Comparison of ENCODE assay signal across 22 mouse cellular contexts in the genomic region with DNA sequence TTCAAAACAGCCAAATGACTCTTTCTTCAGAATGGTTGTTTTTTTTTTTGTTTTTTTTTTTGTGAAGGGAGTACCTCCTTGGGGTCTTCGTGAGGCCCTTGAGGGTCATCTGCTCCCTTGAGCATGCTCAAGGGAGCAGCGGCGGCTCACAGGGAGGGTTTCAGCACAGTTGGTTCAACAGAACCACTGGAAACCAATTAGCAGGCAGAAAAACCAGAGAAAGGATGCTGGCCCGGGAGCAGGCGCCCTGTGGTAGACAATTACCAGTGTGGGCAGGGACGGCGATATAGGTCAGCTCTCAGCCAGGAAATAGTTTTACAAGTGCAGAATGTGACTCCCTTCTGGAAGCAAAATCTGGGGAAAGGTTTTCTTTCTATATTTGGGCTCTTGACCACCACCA. TPM values are rescaled to one million over a fixed set of nuclear protein-coding genes. Genes with fewer than 3 reads are reported as not detected.
"Had no signal": no experiment of that assay in that cellular context is flagged by ENCODE, and none has a peak within 500 bp of the region (broad histone marks: within the 10 kb centered on the region; RNA-seq: fewer than 3 reads in every experiment).

No protein-coding gene starts in this region.

- DNase-seq: liver, embryonic 13.5 days; liver, postnatal 0 days; lung, adult 2 months; lung, postnatal 14 days; lung, postnatal 36 days; midbrain, embryonic 14.5 days; thymus, adult 18-20 months; thymus, postnatal 14 days; thymus, postnatal 4 days had no signal

- H3K4me3 ChIP-seq: liver, embryonic 13.5 days; liver, embryonic 15.5 days; lung, embryonic 15.5 days; megakaryocyte, embryonic 14.5 days; midbrain, embryonic 12.5 days; neural tube, embryonic 12.5 days; stomach, embryonic 15.5 days had no signal

- ATAC-seq: liver, postnatal 0 days; lung, postnatal 0 days had no signal

- H3K36me3 ChIP-seq: liver, embryonic 13.5 days; liver, embryonic 15.5 days; lung, embryonic 15.5 days; midbrain, embryonic 12.5 days; neural tube, embryonic 12.5 days; stomach, embryonic 15.5 days had no signal

- H3K27me3 ChIP-seq: liver, embryonic 13.5 days; liver, embryonic 15.5 days; lung, embryonic 15.5 days; neural tube, embryonic 12.5 days; stomach, embryonic 15.5 days had no signal

- H3K27ac ChIP-seq: liver, embryonic 13.5 days; liver, embryonic 15.5 days; lung, embryonic 15.5 days; macrophage; midbrain, embryonic 12.5 days; neural tube, embryonic 12.5 days; stomach, embryonic 15.5 days had no signal

- H3K9me3 ChIP-seq: liver, embryonic 13.5 days; liver, embryonic 15.5 days; lung, embryonic 15.5 days; midbrain, embryonic 12.5 days; neural tube, embryonic 12.5 days; stomach, embryonic 15.5 days had no signal

- H3K4me1 ChIP-seq: liver, embryonic 13.5 days; liver, embryonic 15.5 days; lung, embryonic 15.5 days; megakaryocyte, embryonic 14.5 days; midbrain, embryonic 12.5 days; neural tube, embryonic 12.5 days; stomach, embryonic 15.5 days had no signal

- H3K4me2 ChIP-seq: liver, embryonic 11.5 days; liver, embryonic 13.5 days; liver, embryonic 15.5 days; lung, embryonic 15.5 days; midbrain, embryonic 12.5 days; neural tube, embryonic 12.5 days; stomach, embryonic 15.5 days had no signal

- H3K9ac ChIP-seq: liver, embryonic 13.5 days; liver, embryonic 15.5 days; liver, postnatal 0 days; lung, embryonic 15.5 days; midbrain, embryonic 12.5 days; neural tube, embryonic 12.5 days; stomach, embryonic 15.5 days had no signal

RNA-seq across cellular contexts. Expression of a gene that starts 21.0 kb away (rescaled TPM):
- polyA plus RNA-seq: liver, embryonic 13.5 days; liver, embryonic 15.5 days; liver, postnatal 0 days; macrophage; spleen, adult 2 months; urinary bladder, adult 2 months had no signal

RNA-seq across cellular contexts. Expression of a gene that starts 33.4 kb away (rescaled TPM):
- polyA plus RNA-seq: macrophage had no signal

RNA-seq across cellular contexts. Expression of a gene that starts 53.8 kb away (rescaled TPM):
- polyA plus RNA-seq: liver, embryonic 11.5 days; liver, embryonic 13.5 days; liver, embryonic 15.5 days; liver, postnatal 0 days; lung, embryonic 15.5 days; lung, postnatal 0 days; macrophage; midbrain, postnatal 0 days; neural tube, embryonic 14.5 days; urinary bladder, adult 2 months had no signal
